Mouse (Mus musculus): Measurements from ENCODE around the gene March9. TPM values are rescaled to one million over a fixed set of nuclear protein-coding genes. Genes with fewer than 3 reads are reported as not detected.
"Not testable (repeated sequence)": the region's sequence is repeated elsewhere in the genome, so short reads cannot be mapped to it uniquely, and the experiment has no call there.

Gene March9
- polyA plus RNA-seq, 1 experiment from 2014 or later = 0.38 TPM

- not testable (repeated sequence) for H3K9me3 ChIP-seq (ENCODE audit: control insufficient read depth, low read length); H3K27ac ChIP-seq (ENCODE audit: low read depth, low read length); H3K4me2 ChIP-seq; ATAC-seq (replicated peaks; ENCODE audit: low FRiP score); H3K9ac ChIP-seq (ENCODE audit: low read depth, low read length); H3K4me3 ChIP-seq (ENCODE audit: low read depth, low read length); DNase-seq (ENCODE audit: low spot score)
- H3K27me3 ChIP-seq (replicated peaks; ENCODE audit: control insufficient read depth, insufficient read depth, low read length) = peaks cover 45% of the 10 kb centered on the region
- H3K4me1 ChIP-seq (replicated peaks; ENCODE audit: control insufficient read depth, insufficient read depth, low read length) = peaks cover 28% of the 10 kb centered on the region
- peaks cover 25% of the 10 kb centered on the region for H3K36me3 ChIP-seq (ENCODE audit: control insufficient read depth, insufficient read depth, low read length)
- 80% methylated on average over 4 of the region's 4 CpGs for WGBS
Measured at GRCm38 (mm10) chr10:127062101-127062500, 2.1 kb upstream of the March9 start.

GRCm38 (mm10) chr10:127061513-127061912, 1.5 kb upstream of the March9 start:
- Histone ChIP-seq H3K27ac (ENCODE audit: low read depth, low read length) (no peak overlapping the region), H3K4me3 (ENCODE audit: low read depth, low read length) (no peak overlapping the region), H3K9ac (ENCODE audit: low read depth, low read length) (no peak overlapping the region), H3K4me1 (replicated peaks; ENCODE audit: control insufficient read depth, insufficient read depth, low read length) (peaks cover 24% of the 10 kb centered on the region), H3K27me3 (replicated peaks; ENCODE audit: control insufficient read depth, insufficient read depth, low read length) (peaks cover 46% of the 10 kb centered on the region), H3K36me3 (ENCODE audit: control insufficient read depth, insufficient read depth, low read length) (peaks cover 19% of the 10 kb centered on the region), H3K9me3 (ENCODE audit: control insufficient read depth, low read length) (no peaks in the 10 kb centered on the region), H3K4me2 (no peak overlapping the region)
- WGBS = 63% methylated on average over 2 of the region's 2 CpGs
- DNase-seq (ENCODE audit: low spot score) = no peak
- ATAC-seq (replicated peaks; ENCODE audit: low FRiP score) = no peak

- no peak overlapping the region for H3K4me3 ChIP-seq (ENCODE audit: low read depth, low read length)
Measured at GRCm38 (mm10) chr10:127061085-127061484, 1.1 kb upstream of the March9 start.

GRCm38 (mm10) chr10:127059174-127059967, 613 bp downstream of the March9 start:
- DNase-seq (ENCODE audit: low spot score) = no peak

More at GRCm38 (mm10) chr10:127061085-127061484, 1.1 kb upstream of the March9 start:
- Histone ChIP-seq H3K27me3 (replicated peaks; ENCODE audit: control insufficient read depth, insufficient read depth, low read length) (peaks cover 46% of the 10 kb centered on the region), H3K27ac (ENCODE audit: low read depth, low read length) (no peak overlapping the region), H3K4me1 (replicated peaks; ENCODE audit: control insufficient read depth, insufficient read depth, low read length) (peaks cover 24% of the 10 kb centered on the region), H3K4me2 (no peak overlapping the region), H3K36me3 (ENCODE audit: control insufficient read depth, insufficient read depth, low read length) (peaks cover 15% of the 10 kb centered on the region), H3K9ac (ENCODE audit: low read depth, low read length) (no peak overlapping the region), H3K9me3 (ENCODE audit: control insufficient read depth, low read length) (no peaks in the 10 kb centered on the region)
- ATAC-seq (replicated peaks; ENCODE audit: low FRiP score) = no peak
- no peak for DNase-seq (ENCODE audit: low spot score)
- WGBS = 55% methylated on average over 5 of the region's 5 CpGs

DNA sequence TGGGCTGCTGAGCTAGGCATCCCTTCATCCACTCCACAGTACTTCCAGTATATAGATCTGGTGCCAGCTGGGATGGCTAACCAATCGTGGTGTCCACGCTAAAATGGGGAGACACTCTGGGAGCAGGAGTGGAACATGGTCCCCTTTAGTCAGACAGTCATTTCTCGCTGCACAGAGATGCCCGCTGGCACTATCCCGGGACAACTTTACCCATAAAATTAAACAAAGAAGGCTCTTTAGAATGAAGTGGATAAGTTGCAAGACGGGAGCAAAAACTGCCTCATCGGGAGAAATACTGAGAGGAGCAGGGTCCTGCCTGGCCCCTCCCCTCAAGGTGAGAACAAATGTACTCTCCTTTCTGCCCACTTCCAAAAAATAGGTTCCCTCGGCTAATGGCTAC, 1.3 kb downstream of the March9 start:
- Histone ChIP-seq H3K9ac (ENCODE audit: low read depth, low read length) (no peak overlapping the region), H3K36me3 (ENCODE audit: control insufficient read depth, insufficient read depth, low read length) (no peaks in the 10 kb centered on the region), H3K4me2 (peak overlapping the region; percentile 98), H3K4me3 (ENCODE audit: low read depth, low read length) (peak overlapping the region; percentile 72), H3K4me1 (replicated peaks; ENCODE audit: control insufficient read depth, insufficient read depth, low read length) (peaks cover 8% of the 10 kb centered on the region), H3K9me3 (ENCODE audit: control insufficient read depth, low read length) (no peaks in the 10 kb centered on the region), H3K27ac (ENCODE audit: low read depth, low read length) (no peak overlapping the region), H3K27me3 (replicated peaks; ENCODE audit: control insufficient read depth, insufficient read depth, low read length) (peaks cover 48% of the 10 kb centered on the region)
- DNase-seq (ENCODE audit: low spot score) (no peak), ATAC-seq (replicated peaks; ENCODE audit: low FRiP score) (no peak)
- 11% methylated on average over 8 of the region's 8 CpGs for WGBS

More at GRCm38 (mm10) chr10:127059174-127059967, 613 bp downstream of the March9 start:
- H3K9ac ChIP-seq (ENCODE audit: low read depth, low read length) = peak overlapping the region; percentile 55
- peak overlapping the region; percentile 72 for H3K4me3 ChIP-seq (ENCODE audit: low read depth, low read length)
- no peak overlapping the region for H3K27ac ChIP-seq (ENCODE audit: low read depth, low read length)
- H3K4me1 ChIP-seq (replicated peaks; ENCODE audit: control insufficient read depth, insufficient read depth, low read length) = peaks cover 8% of the 10 kb centered on the region
- H3K36me3 ChIP-seq (ENCODE audit: control insufficient read depth, insufficient read depth, low read length) = no peaks in the 10 kb centered on the region
- H3K27me3 ChIP-seq (replicated peaks; ENCODE audit: control insufficient read depth, insufficient read depth, low read length) = peaks cover 48% of the 10 kb centered on the region
- WGBS = under 1% methylated on average over 75 of the region's 92 CpGs
- no peak for ATAC-seq (replicated peaks; ENCODE audit: low FRiP score)
- no peaks in the 10 kb centered on the region for H3K9me3 ChIP-seq (ENCODE audit: control insufficient read depth, low read length)
- peak overlapping the region; percentile 98 for H3K4me2 ChIP-seq

- DNase-seq (ENCODE audit: low spot score) = no peak
Measured at GRCm38 (mm10) chr10:127058161-127058560, 1.8 kb downstream of the March9 start.

GRCm38 (mm10) chr10:127056490-127056889, 3.5 kb downstream of the March9 start:
- DNase-seq (ENCODE audit: low spot score) (no peak), ATAC-seq (replicated peaks; ENCODE audit: low FRiP score) (no peak)
- Histone ChIP-seq H3K4me3 (ENCODE audit: low read depth, low read length) (no peak overlapping the region), H3K27ac (ENCODE audit: low read depth, low read length) (no peak overlapping the region), H3K9me3 (ENCODE audit: control insufficient read depth, low read length) (no peaks in the 10 kb centered on the region), H3K36me3 (ENCODE audit: control insufficient read depth, insufficient read depth, low read length) (no peaks in the 10 kb centered on the region), H3K27me3 (replicated peaks; ENCODE audit: control insufficient read depth, insufficient read depth, low read length) (peaks cover 57% of the 10 kb centered on the region), H3K9ac (ENCODE audit: low read depth, low read length) (no peak overlapping the region), H3K4me1 (replicated peaks; ENCODE audit: control insufficient read depth, insufficient read depth, low read length) (peaks cover 8% of the 10 kb centered on the region), H3K4me2 (no peak overlapping the region)
- 83% methylated on average over 20 of the region's 20 CpGs for WGBS

More at GRCm38 (mm10) chr10:127058161-127058560, 1.8 kb downstream of the March9 start:
- H3K27me3 ChIP-seq (replicated peaks; ENCODE audit: control insufficient read depth, insufficient read depth, low read length) = peaks cover 48% of the 10 kb centered on the region
- H3K36me3 ChIP-seq (ENCODE audit: control insufficient read depth, insufficient read depth, low read length) = no peaks in the 10 kb centered on the region
- H3K4me3 ChIP-seq (ENCODE audit: low read depth, low read length) = peak overlapping the region; percentile 72; the same call in 1 of the 2 replicates
- H3K27ac ChIP-seq (ENCODE audit: low read depth, low read length) = no peak overlapping the region
- H3K4me1 ChIP-seq (replicated peaks; ENCODE audit: control insufficient read depth, insufficient read depth, low read length) = peaks cover 8% of the 10 kb centered on the region
- no peak overlapping the region for H3K9ac ChIP-seq (ENCODE audit: low read depth, low read length)
- no peaks in the 10 kb centered on the region for H3K9me3 ChIP-seq (ENCODE audit: control insufficient read depth, low read length)
- ATAC-seq (replicated peaks; ENCODE audit: low FRiP score) = peak; percentile 50
- 3% methylated on average over 9 of the region's 9 CpGs for WGBS
- H3K4me2 ChIP-seq = peak overlapping the region; percentile 98

DNA sequence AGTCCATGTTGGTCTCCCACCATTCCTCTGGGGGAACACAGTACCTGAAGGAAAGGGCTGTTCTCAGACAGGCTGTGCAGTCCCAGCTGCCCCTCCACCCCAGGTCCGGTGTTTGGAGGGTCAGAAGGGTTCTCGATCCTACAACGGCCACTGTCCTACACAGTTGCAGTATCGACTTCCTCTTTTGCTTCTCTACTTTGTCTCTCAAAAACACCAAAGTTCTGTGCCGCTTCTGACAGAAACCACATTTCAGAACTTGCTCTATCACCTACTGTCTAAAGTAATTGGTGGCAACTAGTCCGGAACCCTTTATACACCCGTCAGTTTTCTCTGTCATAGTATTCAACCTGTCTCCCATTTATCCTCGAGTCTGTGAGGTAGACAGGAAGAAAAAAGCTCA, 4.6 kb downstream of the March9 start:
- H3K9me3 ChIP-seq (ENCODE audit: control insufficient read depth, low read length) = no peaks in the 10 kb centered on the region
- no peak overlapping the region for H3K4me2 ChIP-seq
- DNase-seq (ENCODE audit: low spot score) = no peak
- H3K4me3 ChIP-seq (ENCODE audit: low read depth, low read length) = no peak overlapping the region
- 65% methylated on average over 8 of the region's 8 CpGs for WGBS
- H3K4me1 ChIP-seq (replicated peaks; ENCODE audit: control insufficient read depth, insufficient read depth, low read length) = peaks cover 11% of the 10 kb centered on the region
- H3K27ac ChIP-seq (ENCODE audit: low read depth, low read length) = no peak overlapping the region
- no peaks in the 10 kb centered on the region for H3K36me3 ChIP-seq (ENCODE audit: control insufficient read depth, insufficient read depth, low read length)
- H3K9ac ChIP-seq (ENCODE audit: low read depth, low read length) = no peak overlapping the region
- no peak for ATAC-seq (replicated peaks; ENCODE audit: low FRiP score)
- H3K27me3 ChIP-seq (replicated peaks; ENCODE audit: control insufficient read depth, insufficient read depth, low read length) = peaks cover 57% of the 10 kb centered on the region

DNA sequence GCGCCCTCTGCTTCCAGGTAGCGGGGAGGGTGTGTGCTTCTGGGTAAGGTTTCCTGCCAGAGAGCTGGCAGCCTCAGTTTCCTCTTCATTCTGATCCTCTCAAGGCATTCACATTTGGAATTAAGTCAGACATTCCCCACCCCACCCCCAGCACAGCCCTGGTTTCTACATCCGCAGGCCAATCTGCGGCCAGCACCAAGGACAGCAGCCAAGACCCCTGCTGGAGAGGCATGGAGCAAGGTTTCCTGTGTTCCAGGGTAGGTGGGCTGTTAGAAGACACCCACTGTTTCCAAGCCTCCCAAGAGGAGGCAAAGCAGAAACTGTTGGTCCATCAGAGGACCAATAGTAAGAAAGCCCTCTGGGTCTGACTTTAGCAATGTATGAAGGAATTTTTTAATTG, 5.3 kb downstream of the March9 start:
- Histone ChIP-seq H3K27me3 (replicated peaks; ENCODE audit: control insufficient read depth, insufficient read depth, low read length) (peaks cover 57% of the 10 kb centered on the region), H3K4me2 (no peak overlapping the region), H3K4me3 (ENCODE audit: low read depth, low read length) (no peak overlapping the region), H3K9ac (ENCODE audit: low read depth, low read length) (no peak overlapping the region), H3K27ac (ENCODE audit: low read depth, low read length) (no peak overlapping the region), H3K36me3 (ENCODE audit: control insufficient read depth, insufficient read depth, low read length) (no peaks in the 10 kb centered on the region), H3K4me1 (replicated peaks; ENCODE audit: control insufficient read depth, insufficient read depth, low read length) (peaks cover 11% of the 10 kb centered on the region; the same call in 1 of the 2 replicates), H3K9me3 (ENCODE audit: control insufficient read depth, low read length) (no peaks in the 10 kb centered on the region)
- no peak for ATAC-seq (replicated peaks; ENCODE audit: low FRiP score)
- 52% methylated on average over 4 of the region's 4 CpGs for WGBS
- no peak for DNase-seq (ENCODE audit: low spot score)
